Mouse (Mus musculus): ENCODE measurements around the gene Igfbp1. TPM values are rescaled to one million over a fixed set of nuclear protein-coding genes. Genes with fewer than 3 reads are reported as not detected.
"Not testable (repeated sequence)": the region's sequence is repeated elsewhere in the genome, so short reads cannot be mapped to it uniquely, and the experiment has no call there.

Gene Igfbp1
- polyA plus RNA-seq, 1 experiment: not detected

DNA sequence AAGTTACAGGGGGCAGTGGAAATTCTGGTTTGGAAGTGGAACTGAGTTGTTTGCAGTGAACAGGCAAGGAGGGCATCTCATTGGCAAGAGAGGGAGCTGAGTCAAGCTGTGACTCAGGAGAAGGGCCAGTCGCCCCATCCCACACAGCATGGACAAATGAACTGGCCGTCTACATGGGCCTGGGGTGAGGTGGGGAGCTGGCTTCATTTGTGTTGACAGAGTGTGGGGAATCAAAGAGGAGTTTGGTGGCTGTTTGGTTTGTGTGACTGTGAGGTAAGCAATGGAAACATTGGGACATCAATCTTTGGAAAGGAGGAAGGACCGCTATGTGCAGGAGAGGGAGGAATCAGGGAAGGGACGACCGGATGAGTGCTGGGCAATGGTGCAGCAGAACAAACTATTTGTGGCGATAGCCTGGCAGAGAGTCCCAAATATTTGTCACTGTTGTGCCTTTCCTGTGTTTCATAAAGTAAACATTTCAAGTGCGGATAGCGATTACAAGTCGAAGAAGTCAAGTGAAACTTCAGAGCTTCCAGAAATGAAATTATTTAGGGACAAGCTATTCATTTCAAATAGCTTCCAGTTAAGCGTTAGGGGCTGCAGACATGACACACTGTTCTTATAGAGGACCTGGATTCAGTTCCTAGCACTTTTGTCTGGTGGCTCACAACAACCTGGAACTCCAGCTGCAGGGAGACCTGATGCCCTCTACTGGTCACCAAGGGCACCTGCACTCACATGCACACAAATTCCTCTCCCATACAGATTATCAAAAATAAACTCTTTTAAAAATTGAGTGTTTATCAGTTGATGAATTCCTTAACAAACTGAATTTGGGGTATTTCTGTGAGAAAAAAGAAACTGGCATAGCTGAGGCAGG, 2.9 kb upstream of the Igfbp1 start:
- no peak for DNase-seq (ENCODE audit: low spot score)

GRCm38 (mm10) chr11:7195312-7195685, 2.3 kb upstream of the Igfbp1 start:
- DNase-seq (ENCODE audit: low spot score): no peak

DNA sequence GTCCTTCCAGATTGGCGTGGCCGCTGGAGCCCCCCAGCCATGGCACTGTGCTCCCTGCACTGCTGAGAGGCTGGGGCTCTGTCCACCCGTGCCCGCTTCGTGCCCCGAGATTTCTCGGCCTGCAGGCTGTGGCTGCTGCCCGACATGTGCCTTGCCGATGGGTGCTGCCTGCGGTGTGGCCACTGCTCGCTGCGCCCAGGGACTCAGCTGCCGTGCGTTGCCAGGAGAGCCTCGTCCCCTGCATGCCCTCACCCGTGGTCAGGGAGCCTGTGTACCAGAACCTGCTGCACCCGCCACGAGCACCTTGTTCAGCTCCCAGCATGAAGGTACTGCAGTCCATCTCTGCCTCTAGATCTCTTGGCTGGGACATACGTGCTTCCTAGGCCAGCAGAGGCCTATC, 424 bp downstream of the Igfbp1 start:
- DNase-seq (ENCODE audit: low spot score): no peak

- no peak for DNase-seq (ENCODE audit: low spot score)
Measured at GRCm38 (mm10) chr11:7198481-7199256, 1.1 kb downstream of the Igfbp1 start.

DNA sequence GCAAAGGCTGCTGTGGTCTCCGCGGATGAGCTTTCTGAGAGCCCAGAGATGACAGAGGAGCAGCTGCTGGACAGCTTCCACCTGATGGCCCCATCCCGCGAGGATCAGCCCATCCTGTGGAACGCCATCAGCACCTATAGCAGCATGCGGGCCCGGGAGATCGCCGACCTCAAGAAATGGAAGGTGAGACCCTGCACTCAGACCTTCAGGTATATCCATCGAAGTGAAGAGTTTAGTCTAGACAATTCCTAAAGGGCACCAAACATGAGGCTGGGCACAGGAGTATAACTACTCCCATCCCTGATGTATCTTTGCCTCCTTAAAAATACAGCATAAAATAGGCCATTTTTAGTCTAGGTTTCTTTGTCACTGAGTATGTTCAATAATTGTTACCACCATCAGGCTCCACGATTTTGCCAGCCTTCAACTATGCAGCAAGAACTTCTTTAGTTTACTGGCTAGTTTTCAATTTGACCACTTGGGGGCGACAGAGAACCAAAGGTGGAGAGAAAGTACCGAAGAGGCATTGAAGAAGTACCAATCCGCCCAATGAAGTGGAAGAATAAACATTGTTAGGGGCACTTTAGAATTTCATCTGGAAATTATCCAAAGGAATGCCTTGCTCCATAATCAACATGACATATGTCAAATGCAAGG, 2.3 kb downstream of the Igfbp1 start:
- no peak for DNase-seq (ENCODE audit: low spot score)

- no peak for DNase-seq (ENCODE audit: low spot score)
Measured at GRCm38 (mm10) chr11:7200393-7200783, 2.8 kb downstream of the Igfbp1 start.

DNA sequence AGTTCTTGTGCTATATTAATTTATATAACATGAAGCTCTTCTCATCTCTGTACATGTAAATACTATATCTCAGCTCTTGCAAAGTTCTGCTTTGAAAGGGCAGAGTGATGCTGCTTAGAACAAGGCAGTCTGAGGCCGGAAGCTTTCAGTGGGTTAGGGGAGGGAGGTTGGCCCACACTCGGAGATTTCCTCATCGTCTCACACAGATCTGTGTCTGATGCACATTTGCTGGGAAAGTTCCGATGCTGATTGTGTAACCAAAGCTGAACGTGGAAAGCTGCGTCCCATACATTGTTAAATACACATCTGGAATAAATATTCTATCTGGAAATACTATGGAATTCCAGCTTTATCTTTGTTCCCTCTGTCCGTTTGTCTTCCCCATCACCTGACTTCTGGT, 4.6 kb downstream of the Igfbp1 start:
- DNase-seq (ENCODE audit: low spot score): no peak

GRCm38 (mm10) chr11:7203846-7204245, 6.3 kb downstream of the Igfbp1 start:
- DNase-seq (ENCODE audit: low spot score): no peak

DNA sequence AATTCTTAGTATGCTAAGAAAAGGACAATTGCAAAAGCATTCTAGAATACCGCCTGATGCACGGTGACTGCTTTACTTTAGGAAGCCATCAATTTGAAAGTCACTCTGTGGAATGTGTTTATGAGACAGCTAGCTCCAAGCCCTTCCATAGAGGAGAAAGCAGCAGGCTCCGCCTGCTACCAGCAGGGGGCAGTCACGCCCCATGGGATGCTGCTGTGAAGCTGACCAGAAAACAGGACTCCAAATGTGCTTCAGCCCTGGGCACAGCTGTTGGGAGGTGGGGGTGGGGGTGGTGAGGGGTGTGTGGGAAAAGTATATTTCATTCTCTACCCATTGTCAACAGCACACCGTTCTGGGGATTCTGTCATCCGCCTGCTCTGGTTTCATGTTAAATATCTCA, 12.8 kb downstream of the Igfbp1 start:
- peak; percentile 65 for DNase-seq (ENCODE audit: low spot score)

DNA sequence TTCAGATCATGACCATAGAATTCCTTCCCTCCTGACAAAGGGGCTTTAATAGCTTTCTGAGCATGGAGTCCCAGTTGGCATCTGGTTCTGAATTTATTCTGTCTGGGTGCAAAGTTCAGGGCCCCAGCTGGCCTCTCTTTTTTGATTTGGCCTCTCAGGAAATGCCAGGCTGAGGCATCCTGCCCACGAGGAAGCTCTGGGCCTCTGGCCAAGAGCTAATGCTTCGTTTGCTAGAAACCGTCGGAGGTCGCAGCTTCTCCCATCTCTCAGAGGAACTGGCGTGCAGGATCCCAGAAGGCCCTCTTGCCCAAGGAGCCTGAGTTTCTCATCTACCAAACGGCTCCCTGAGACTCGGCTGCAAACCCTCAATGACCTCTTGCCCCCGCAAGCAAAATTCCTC, 13.6 kb downstream of the Igfbp1 start:
- no peak for DNase-seq (ENCODE audit: low spot score)

- DNase-seq (ENCODE audit: low spot score): no peak
Measured at GRCm38 (mm10) chr11:7212126-7212798, 14.7 kb downstream of the Igfbp1 start.

DNA sequence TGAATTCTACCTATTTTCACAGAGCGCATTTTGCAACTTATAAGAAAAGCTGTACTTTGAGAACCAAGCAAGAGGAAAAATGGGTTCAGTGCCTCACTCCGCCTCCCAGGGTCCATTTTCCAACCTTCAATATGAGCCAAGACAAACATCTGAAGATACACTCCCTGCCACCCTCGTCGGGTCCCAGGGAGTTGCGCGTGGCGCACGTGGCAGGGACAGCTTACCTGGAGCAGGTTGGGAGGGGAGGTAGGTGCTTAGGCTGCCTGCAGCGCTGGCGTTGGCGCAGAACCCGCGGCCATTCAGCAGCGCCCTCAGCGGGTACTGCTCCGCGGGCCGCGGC, 15.5 kb downstream of the Igfbp1 start:
- no peak for DNase-seq (ENCODE audit: low spot score)

DNA sequence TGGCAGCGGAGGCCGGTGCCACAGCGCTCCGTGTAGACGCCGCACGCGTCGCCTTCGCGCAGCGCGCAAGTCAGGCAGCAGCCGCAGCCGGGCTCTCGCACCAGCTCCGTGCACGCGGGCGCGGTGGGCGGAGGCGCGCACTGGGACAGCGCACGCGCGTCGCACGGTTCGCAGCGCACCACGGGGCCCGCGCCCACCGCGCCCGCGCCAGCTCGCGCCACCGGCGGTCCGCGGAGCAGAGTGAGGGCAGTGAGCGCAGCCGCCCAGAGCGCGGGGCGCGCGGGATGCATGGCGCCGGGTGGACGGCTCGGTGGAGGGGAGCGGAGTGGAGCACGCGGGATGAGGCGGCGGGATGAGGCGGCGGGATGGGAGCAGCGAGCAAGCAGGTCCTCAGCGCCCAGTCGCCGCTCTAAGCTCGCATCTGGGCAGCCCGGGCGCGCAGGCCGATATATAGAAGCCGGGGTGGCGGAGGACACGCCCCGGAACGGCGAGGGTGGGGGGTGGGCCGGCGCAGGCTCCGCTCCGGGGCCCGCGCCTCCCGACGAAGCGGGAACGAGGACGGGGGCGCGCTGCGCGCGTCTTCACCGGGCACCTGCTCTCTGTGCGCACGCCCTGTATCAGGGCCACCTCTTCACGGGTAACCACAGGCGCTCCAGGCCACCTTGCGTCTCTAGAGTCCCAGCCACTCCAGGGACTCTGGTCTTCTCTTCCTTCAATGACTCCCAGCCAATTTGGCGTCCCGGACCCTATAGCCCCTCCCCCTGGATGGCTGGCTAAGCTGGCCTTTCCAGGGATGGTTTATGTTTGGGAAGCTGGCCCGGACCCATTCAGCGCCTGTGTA, 16.1 kb downstream of the Igfbp1 start, which contains the start of gene Igfbp3:
Gene Igfbp3 (minus strand): TSS at position 423 of the 841 bp plus-strand sequence.
- peak; percentile 31 for DNase-seq (ENCODE audit: low spot score)

DNA sequence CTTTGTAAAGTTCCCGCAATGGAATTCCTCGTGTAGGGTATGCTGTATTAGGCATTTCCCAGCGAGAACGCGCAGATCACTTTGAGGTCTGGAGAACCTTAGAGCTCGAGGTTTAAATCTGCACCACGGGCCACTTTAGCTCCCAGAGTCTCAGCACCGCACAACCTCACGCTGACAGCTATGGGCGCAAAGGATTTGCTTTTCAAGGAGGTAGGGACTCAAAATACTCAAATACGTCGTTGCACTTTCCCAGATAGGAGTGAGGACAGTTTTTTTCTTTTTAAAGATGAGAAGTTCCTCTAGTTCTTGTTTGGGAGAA, 16.7 kb downstream of the Igfbp1 start:
- no peak for DNase-seq (ENCODE audit: low spot score)

GRCm38 (mm10) chr11:7214761-7215160, 17.2 kb downstream of the Igfbp1 start:
- DNase-seq (ENCODE audit: low spot score): no peak

DNA sequence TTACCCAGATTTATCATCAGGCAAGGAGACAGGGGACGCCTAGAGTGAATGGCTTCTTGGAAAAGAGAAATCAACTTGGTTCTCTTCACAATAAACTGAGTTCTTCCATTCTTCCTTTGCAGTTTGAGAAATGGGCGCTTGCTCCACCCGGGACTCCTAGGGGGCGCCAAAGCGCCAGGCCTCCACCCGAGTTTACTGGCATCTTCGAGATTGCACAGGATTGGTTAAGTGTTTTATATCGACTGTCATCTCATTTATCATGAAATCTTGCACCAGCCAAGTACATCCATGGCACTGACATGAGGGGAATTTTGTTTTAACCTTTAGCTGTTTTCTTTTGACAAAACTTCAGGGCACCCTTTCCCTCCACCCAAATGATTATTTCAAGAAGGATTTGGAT, 18.1 kb downstream of the Igfbp1 start:
- DNase-seq (ENCODE audit: low spot score): peak; percentile 56

DNA sequence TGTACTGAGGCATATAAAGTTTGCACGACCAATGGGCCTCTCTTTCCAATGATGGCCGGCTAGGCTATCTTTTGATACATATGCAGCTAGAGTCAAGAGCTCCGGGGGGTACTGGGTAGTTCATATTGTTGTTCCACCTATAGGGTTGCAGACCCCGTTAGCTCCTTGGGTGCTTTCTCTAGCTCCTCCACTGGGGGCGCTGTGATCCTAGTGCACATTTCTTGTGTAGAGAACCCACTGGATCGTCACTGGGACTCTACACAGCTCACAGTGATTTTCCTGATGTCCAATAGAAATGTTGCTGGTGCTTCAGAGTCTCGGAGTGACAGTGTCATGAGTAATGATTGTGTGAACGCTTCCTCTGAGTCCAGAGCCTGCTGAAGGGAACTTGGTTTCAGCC, 24.2 kb downstream of the Igfbp1 start:
- not testable (repeated sequence) for DNase-seq (ENCODE audit: low spot score)

DNA sequence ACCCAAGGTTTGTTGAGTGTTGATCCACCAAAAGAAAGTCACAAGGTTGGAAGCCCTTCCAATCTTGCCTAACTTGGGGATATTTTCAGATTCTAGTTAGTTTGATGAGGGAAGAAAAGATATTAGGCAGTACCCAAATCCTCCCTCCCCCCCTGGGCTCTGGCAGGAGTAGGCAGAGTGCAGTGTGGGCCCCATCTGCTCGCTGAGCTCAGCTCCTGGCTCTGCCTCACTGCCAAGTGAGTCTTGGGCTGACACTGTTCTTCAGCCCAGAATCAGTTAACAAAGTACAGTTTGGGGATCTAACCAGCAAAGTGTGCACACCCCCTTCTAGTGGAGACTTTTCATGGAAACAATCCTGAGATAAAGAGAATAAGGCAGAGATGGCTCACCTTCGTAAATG, 28.6 kb downstream of the Igfbp1 start:
- DNase-seq (ENCODE audit: low spot score): no peak

GRCm38 (mm10) chr11:7226810-7227550, 29.4 kb downstream of the Igfbp1 start:
- no peak for DNase-seq (ENCODE audit: low spot score)

- no peak for DNase-seq (ENCODE audit: low spot score)
Measured at GRCm38 (mm10) chr11:7228107-7228506, 30.5 kb downstream of the Igfbp1 start.

GRCm38 (mm10) chr11:7230000-7230399, 32.4 kb downstream of the Igfbp1 start:
- no peak for DNase-seq (ENCODE audit: low spot score)

Data from urinary bladder, adult 2 months (tissue).